Mouse (Mus musculus): ENCODE results near the gene Kctd8. TPM values are rescaled to one million over a fixed set of nuclear protein-coding genes. Genes with fewer than 3 reads are reported as not detected.

The Kctd8 gene
- total RNA-seq, 4 experiments from 2014 or later = 6.2 to 7.0 (median 6.7) TPM

DNA sequence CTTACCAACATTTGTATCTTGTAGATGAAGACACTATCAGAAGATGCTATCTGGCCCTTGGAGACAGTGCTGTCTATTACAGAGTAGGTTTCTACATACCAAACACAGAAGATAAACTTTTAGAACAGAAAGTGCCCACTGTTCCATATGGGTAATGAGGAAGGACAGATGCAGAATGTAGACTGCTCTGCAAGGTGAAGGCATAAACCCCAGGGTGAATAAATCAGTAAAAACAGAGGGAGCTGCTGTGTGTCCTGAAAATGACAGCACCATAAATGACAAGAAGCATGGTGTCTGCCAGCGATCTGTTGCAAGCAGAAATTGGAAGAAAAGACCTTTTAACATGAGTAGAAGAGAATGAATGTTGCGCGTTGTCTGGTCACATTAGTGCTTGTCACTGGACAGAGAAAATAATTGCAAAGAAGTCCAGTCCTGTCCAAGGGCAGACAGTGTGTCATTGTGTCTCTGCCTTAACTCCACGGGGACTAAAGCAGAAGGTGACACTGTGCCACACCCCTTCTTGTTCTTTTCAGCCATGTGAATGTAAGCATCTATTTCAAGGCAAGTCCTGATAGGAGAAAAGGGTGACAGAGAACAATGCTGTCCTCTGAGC, 181.5 kb downstream of the Kctd8 start:
- no peak for DNase-seq (ENCODE audit: low spot score in 2 of 2)

DNA sequence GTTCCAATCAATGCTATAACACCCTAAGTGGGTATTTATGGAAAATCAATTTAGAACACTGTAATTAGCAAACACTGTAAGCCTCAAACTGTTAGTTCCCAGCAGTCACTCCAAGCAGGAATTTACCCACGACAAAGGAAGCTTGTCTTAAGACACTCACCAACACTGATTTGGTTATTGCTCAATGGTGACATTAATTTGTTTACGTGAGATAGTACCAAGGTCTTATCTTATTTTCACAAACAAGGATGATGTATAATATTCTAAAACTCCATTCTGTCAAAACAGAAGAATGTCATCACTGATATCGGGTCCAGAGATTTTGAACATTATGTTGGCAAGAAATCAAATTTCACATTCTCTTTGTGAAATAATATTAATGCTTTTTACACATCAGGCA, 185.0 kb downstream of the Kctd8 start:
- no peak for DNase-seq (ENCODE audit: low spot score in 2 of 2)

DNA sequence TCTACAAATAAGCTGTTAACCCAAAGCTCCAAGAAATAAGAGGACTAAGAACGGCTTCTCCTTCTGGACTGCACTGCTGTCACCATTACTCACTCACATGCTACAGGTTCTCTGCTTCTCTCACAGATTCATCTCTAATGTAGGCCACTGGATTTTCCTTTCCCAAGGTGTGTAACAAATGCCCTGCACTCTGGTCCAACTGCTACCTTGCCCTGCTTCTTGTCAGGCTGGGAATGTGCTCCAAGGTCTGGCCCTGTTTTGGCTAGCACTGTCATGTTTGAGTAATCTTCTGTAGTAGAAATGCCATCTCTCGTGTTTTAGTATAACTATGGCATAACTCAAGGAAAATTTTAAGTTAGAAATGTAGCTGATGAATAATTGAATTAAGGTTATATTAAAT, 195.7 kb downstream of the Kctd8 start:
- no peak for DNase-seq (ENCODE audit: low spot score in 2 of 2)

DNA sequence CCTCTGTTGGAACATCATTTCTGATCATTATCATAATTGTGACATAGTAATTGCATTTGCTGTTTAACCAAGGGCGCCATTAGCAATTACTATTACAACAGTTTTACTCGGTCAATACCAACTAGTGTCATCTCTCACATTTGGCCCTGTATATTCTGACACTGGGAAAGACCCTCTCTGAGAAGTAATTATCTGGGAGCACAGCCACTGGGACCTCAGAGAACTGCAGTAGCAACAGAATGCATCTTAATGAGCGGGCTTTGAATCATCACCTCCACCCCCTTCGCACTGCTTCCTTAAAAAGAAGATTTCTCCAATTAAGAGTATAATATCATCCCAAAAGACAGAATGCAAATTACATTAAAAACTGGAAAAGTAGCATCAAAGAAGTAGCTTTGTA, 200.4 kb downstream of the Kctd8 start:
- no peak for DNase-seq (ENCODE audit: low spot score in 2 of 2)

DNA sequence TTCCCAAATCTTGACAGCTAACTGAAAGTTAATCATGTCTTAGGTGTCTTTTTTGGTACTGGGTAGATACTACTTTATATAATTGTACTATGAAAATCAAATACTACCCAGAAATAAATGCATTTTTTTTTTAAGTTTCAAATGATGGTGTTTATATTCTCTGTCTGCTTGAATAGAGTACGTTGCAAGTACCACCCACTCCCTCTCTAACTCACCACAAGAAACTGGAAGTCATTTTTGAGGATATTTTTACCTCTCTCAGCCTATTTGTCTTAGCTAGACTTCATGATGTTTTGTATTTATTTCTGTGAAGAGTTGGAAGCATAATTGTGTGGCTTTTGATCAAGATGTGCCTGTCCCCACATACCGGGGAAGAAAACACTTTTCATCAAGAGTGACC, 232.8 kb downstream of the Kctd8 start:
- DNase-seq (ENCODE audit: low spot score in 2 of 2) = no peak

DNA sequence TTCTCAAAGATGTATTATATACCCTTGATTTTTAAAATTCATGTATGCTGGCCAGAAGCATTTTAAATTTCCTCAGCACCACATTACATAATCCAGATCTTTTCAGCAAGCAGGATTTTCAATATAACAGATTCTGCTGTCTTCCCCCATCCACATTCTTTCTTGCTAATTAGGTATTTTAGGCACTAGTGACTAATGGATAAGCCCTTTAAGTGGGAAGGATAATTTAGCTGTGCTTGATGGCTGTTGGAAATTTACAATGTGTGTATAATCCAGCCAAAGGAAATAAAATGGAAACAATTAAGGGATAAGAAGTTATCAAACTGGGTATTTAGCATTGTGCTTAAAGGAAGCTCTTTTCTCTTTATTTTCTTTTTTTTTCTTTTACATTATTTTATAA, 252.6 kb downstream of the Kctd8 start:
- DNase-seq (ENCODE audit: low spot score in 2 of 2) = no peak

Small RNAs within 50 kb of the gene (microRNA-seq; reads per million reads assigned to microRNA genes)
- 0 reads per million in 2 experiments for gene Gm24368

Other genes with a start within 250 kb of the Kctd8 start
- 1 to 10 TPM in 1 of 4 experiments, not detected in 3; 1.3 TPM for gene Yipf7, start 201.0 kb upstream of the Kctd8 start, total RNA-seq (2022)
- 10 to 100 TPM; 21.0 to 27.1 (median 23.9) TPM for gene Guf1, start 215.2 kb upstream of the Kctd8 start, total RNA-seq (2022)